Mouse (Mus musculus): ENCODE data around the gene Rab11fip4. TPM values are rescaled to one million over a fixed set of nuclear protein-coding genes. Genes with fewer than 3 reads are reported as not detected.

Rab11fip4 gene
- polyA plus RNA-seq (2016; fragmentation: Nextera tagmentation; extraction: Ambion mirVana) = 15.8 and 16.3 TPM in 2 replicates

GRCm38 (mm10) chr11:79590664-79591590 lies at the start of gene Rab11fip4:
Gene Rab11fip4, plus strand, starts transcription at chr11:79591212.
- peaks cover 63% of the 10 kb centered on the region for H3K27me3 ChIP-seq (replicated peaks; ENCODE audit: low read depth, poor library complexity, severe bottlenecking)
- H3K4me3 ChIP-seq = peak within 1 kb of the TSS; percentile 73
- peaks cover 43% of the 10 kb centered on the region for H3K4me1 ChIP-seq
- peak within 1 kb of the TSS; percentile 85 for H3K27ac ChIP-seq (replicated peaks)
- 3% methylated on average over 98 of the region's 98 CpGs for WGBS
- H3K9me3 ChIP-seq = no peaks in the 10 kb centered on the region
- no peaks in the 10 kb centered on the region for H3K36me3 ChIP-seq (replicated peaks)
- DNase-seq (ENCODE audit: low spot score) = peak; percentile 65

GRCm38 (mm10) chr11:79552622-79553021 lies 38.4 kb upstream of the Rab11fip4 start:
- H3K4me3 ChIP-seq = no peak overlapping the region
- 85% methylated on average over 1 of the region's 1 CpGs for WGBS
- H3K27me3 ChIP-seq (replicated peaks; ENCODE audit: low read depth, poor library complexity, severe bottlenecking) = no peaks in the 10 kb centered on the region
- peaks cover 97% of the 10 kb centered on the region for H3K36me3 ChIP-seq (replicated peaks)
- DNase-seq (ENCODE audit: low spot score) = no peak
- no peaks in the 10 kb centered on the region for H3K4me1 ChIP-seq
- no peaks in the 10 kb centered on the region for H3K9me3 ChIP-seq
- H3K27ac ChIP-seq (replicated peaks) = no peak overlapping the region

GRCm38 (mm10) chr11:79560536-79560935 lies 30.5 kb upstream of the Rab11fip4 start:
- H3K4me3 ChIP-seq = no peak overlapping the region
- H3K9me3 ChIP-seq = no peaks in the 10 kb centered on the region
- H3K4me1 ChIP-seq = no peaks in the 10 kb centered on the region
- peaks cover 98% of the 10 kb centered on the region for H3K36me3 ChIP-seq (replicated peaks)
- no peak overlapping the region for H3K27ac ChIP-seq (replicated peaks)
- DNase-seq (ENCODE audit: low spot score) = no peak
- 91% methylated on average over 4 of the region's 4 CpGs for WGBS
- no peaks in the 10 kb centered on the region for H3K27me3 ChIP-seq (replicated peaks; ENCODE audit: low read depth, poor library complexity, severe bottlenecking)

GRCm38 (mm10) chr11:79563493-79563892 lies 27.5 kb upstream of the Rab11fip4 start:
- 93% methylated on average over 7 of the region's 7 CpGs for WGBS
- Histone ChIP-seq H3K4me3 (no peak overlapping the region), H3K27me3 (replicated peaks; ENCODE audit: low read depth, poor library complexity, severe bottlenecking) (no peaks in the 10 kb centered on the region), H3K36me3 (replicated peaks) (peaks cover 98% of the 10 kb centered on the region), H3K9me3 (no peaks in the 10 kb centered on the region), H3K27ac (replicated peaks) (no peak overlapping the region), H3K4me1 (no peaks in the 10 kb centered on the region)
- DNase-seq (ENCODE audit: low spot score) = no peak

- Histone ChIP-seq H3K4me3 (no peak overlapping the region), H3K9me3 (no peaks in the 10 kb centered on the region), H3K27ac (replicated peaks) (no peak overlapping the region), H3K4me1 (no peaks in the 10 kb centered on the region), H3K36me3 (replicated peaks) (peaks cover 97% of the 10 kb centered on the region), H3K27me3 (replicated peaks; ENCODE audit: low read depth, poor library complexity, severe bottlenecking) (no peaks in the 10 kb centered on the region)
- DNase-seq (ENCODE audit: low spot score) = no peak
- WGBS = 57% methylated on average over 1 of the region's 1 CpGs
These were observed 24.1 kb upstream of the Rab11fip4 start for GRCm38 (mm10) chr11:79566947-79567346.

- H3K4me3 ChIP-seq = no peak overlapping the region
- WGBS = 90% methylated on average over 11 of the region's 11 CpGs
- no peak for DNase-seq (ENCODE audit: low spot score)
- no peaks in the 10 kb centered on the region for H3K27me3 ChIP-seq (replicated peaks; ENCODE audit: low read depth, poor library complexity, severe bottlenecking)
- peaks cover 96% of the 10 kb centered on the region for H3K36me3 ChIP-seq (replicated peaks)
- no peaks in the 10 kb centered on the region for H3K4me1 ChIP-seq
- H3K9me3 ChIP-seq = no peaks in the 10 kb centered on the region
- no peak overlapping the region for H3K27ac ChIP-seq (replicated peaks)
These were observed 22.7 kb upstream of the Rab11fip4 start for GRCm38 (mm10) chr11:79568197-79568911.

GRCm38 (mm10) chr11:79570319-79570718 lies 20.7 kb upstream of the Rab11fip4 start:
- Histone ChIP-seq H3K27ac (replicated peaks) (no peak overlapping the region), H3K9me3 (no peaks in the 10 kb centered on the region), H3K4me3 (no peak overlapping the region), H3K27me3 (replicated peaks; ENCODE audit: low read depth, poor library complexity, severe bottlenecking) (no peaks in the 10 kb centered on the region), H3K4me1 (no peaks in the 10 kb centered on the region), H3K36me3 (replicated peaks) (peaks cover 97% of the 10 kb centered on the region)
- WGBS = 89% methylated on average over 2 of the region's 2 CpGs
- no peak for DNase-seq (ENCODE audit: low spot score)

- DNase-seq (ENCODE audit: low spot score) = no peak
- WGBS = 88% methylated on average over 3 of the region's 3 CpGs
- Histone ChIP-seq H3K4me3 (no peak overlapping the region), H3K27ac (replicated peaks) (no peak overlapping the region), H3K36me3 (replicated peaks) (peaks cover 84% of the 10 kb centered on the region), H3K27me3 (replicated peaks; ENCODE audit: low read depth, poor library complexity, severe bottlenecking) (no peaks in the 10 kb centered on the region), H3K4me1 (no peaks in the 10 kb centered on the region), H3K9me3 (no peaks in the 10 kb centered on the region)
These were observed 17.2 kb upstream of the Rab11fip4 start for GRCm38 (mm10) chr11:79573836-79574235.

- H3K4me3 ChIP-seq = no peak overlapping the region
- H3K4me1 ChIP-seq = peaks cover 6% of the 10 kb centered on the region
- no peaks in the 10 kb centered on the region for H3K9me3 ChIP-seq
- peaks cover 75% of the 10 kb centered on the region for H3K36me3 ChIP-seq (replicated peaks)
- no peak overlapping the region for H3K27ac ChIP-seq (replicated peaks)
- DNase-seq (ENCODE audit: low spot score) = no peak
- WGBS = 91% methylated on average over 14 of the region's 14 CpGs
- no peaks in the 10 kb centered on the region for H3K27me3 ChIP-seq (replicated peaks; ENCODE audit: low read depth, poor library complexity, severe bottlenecking)
These were observed 15.5 kb upstream of the Rab11fip4 start for GRCm38 (mm10) chr11:79575383-79576073.

GRCm38 (mm10) chr11:79577741-79578140 lies 13.3 kb upstream of the Rab11fip4 start:
- 52% methylated on average over 5 of the region's 5 CpGs for WGBS

GRCm38 (mm10) chr11:79580660-79581059 lies 10.4 kb upstream of the Rab11fip4 start:
- no peak overlapping the region for H3K27ac ChIP-seq (replicated peaks)
- no peaks in the 10 kb centered on the region for H3K9me3 ChIP-seq
- no peak for DNase-seq (ENCODE audit: low spot score)
- 42% methylated on average over 4 of the region's 4 CpGs for WGBS
- no peaks in the 10 kb centered on the region for H3K27me3 ChIP-seq (replicated peaks; ENCODE audit: low read depth, poor library complexity, severe bottlenecking)
- no peak overlapping the region for H3K4me3 ChIP-seq
- H3K36me3 ChIP-seq (replicated peaks) = peaks cover 25% of the 10 kb centered on the region
- H3K4me1 ChIP-seq = peaks cover 15% of the 10 kb centered on the region

More at GRCm38 (mm10) chr11:79577741-79578140, 13.3 kb upstream of the Rab11fip4 start:
- no peak overlapping the region for H3K4me3 ChIP-seq
- no peaks in the 10 kb centered on the region for H3K27me3 ChIP-seq (replicated peaks; ENCODE audit: low read depth, poor library complexity, severe bottlenecking)
- H3K9me3 ChIP-seq = no peaks in the 10 kb centered on the region
- peaks cover 53% of the 10 kb centered on the region for H3K36me3 ChIP-seq (replicated peaks)
- peak; percentile 64 for DNase-seq (ENCODE audit: low spot score)
- H3K4me1 ChIP-seq = peaks cover 9% of the 10 kb centered on the region
- no peak overlapping the region for H3K27ac ChIP-seq (replicated peaks)

GRCm38 (mm10) chr11:79581257-79581656 lies 9.8 kb upstream of the Rab11fip4 start:
- Histone ChIP-seq H3K4me3 (no peak overlapping the region), H3K27me3 (replicated peaks; ENCODE audit: low read depth, poor library complexity, severe bottlenecking) (no peaks in the 10 kb centered on the region), H3K4me1 (peaks cover 15% of the 10 kb centered on the region), H3K36me3 (replicated peaks) (peaks cover 24% of the 10 kb centered on the region), H3K9me3 (no peaks in the 10 kb centered on the region), H3K27ac (replicated peaks) (no peak overlapping the region)
- 88% methylated on average over 6 of the region's 6 CpGs for WGBS
- DNase-seq (ENCODE audit: low spot score) = no peak

Measured in embryonic facial prominence, embryonic 10.5 days (tissue).